Mouse (Mus musculus): Measurements from ENCODE around the gene Dph3. TPM values are rescaled to one million over a fixed set of nuclear protein-coding genes. Genes with fewer than 3 reads are reported as not detected.
A peak's percentile ranks its signal among the peaks of the same experiment; 100 is the strongest.
"Not testable (repeated sequence)": the region's sequence is repeated elsewhere in the genome, so short reads cannot be mapped to it uniquely, and the experiment has no call there.

The Dph3 gene
- polyA plus RNA-seq, 1 experiment from 2014 or later, result 94.8 TPM

DNA sequence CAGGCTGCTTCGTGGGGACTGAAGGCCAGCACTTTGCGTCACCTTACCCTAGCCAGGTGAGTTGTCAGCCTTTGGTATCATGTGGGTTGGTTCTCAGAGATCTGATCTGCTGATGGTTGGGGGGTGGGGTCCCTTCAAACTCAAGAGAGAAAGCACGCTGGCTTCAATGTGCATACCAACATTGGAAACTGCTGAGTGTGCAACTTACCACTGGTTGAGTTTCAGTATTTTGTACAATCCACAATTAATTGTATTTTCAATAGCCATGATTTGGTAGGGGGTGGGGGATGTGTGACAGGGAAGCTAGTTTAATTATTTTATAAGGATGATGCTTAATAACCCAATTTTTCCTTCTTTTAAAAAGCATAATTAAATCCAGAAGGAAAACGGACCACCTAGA is 6.2 kb upstream of the Dph3 start:
- H3K36me3 ChIP-seq (ENCODE audit: control insufficient read depth, insufficient read depth, low read length), result peaks cover 4% of the 10 kb centered on the region; the same call in 1 of the 2 replicates
- DNase-seq (ENCODE audit: low spot score, missing footprints), result no peak
- WGBS, result 86% methylated on average over 4 of the region's 4 CpGs

DNA sequence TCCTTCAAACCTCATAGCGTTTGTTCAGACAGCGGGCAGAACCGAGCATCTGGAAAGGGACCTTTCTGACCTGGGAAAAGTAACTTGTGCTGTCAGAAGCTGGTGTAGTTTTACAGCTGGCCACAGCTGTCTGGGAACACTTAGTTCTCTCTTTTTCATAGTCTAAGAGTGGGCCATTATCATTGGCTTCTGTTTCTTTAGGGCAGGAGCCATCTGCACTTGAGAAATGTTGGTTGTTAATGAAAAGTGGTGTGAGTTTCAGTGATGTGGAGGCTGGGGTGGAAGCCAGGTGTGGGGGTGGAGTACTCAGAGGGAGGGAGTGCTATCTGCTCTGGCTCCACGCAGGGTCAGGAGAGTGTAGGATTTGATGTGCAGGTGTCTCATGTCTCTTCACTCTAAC is 5.6 kb upstream of the Dph3 start:
- Histone ChIP-seq H3K27me3 (ENCODE audit: control insufficient read depth, insufficient read depth, low read length) (no peaks in the 10 kb centered on the region), H3K9me3 (ENCODE audit: control insufficient read depth, low read length) (no peaks in the 10 kb centered on the region), H3K27ac (ENCODE audit: low read depth, low read length) (no peak overlapping the region), H3K36me3 (ENCODE audit: control insufficient read depth, insufficient read depth, low read length) (peaks cover 3% of the 10 kb centered on the region; the same call in 1 of the 2 replicates), H3K4me3 (ENCODE audit: low read depth, low read length) (no peak overlapping the region), H3K4me2 (no peak overlapping the region), H3K4me1 (ENCODE audit: control insufficient read depth, insufficient read depth, low read length) (peaks cover 3% of the 10 kb centered on the region), H3K9ac (ENCODE audit: low read length) (no peak overlapping the region)
- 77% methylated on average over 4 of the region's 4 CpGs for WGBS
- no peak for DNase-seq (ENCODE audit: low spot score, missing footprints)
- no peak for ATAC-seq (ENCODE audit: low FRiP score)

More for the DNA sequence above, 6.2 kb upstream of the Dph3 start:
- Histone ChIP-seq H3K4me2 (no peak overlapping the region), H3K9ac (ENCODE audit: low read length) (no peak overlapping the region), H3K27ac (ENCODE audit: low read depth, low read length) (no peak overlapping the region), H3K4me1 (ENCODE audit: control insufficient read depth, insufficient read depth, low read length) (no peaks in the 10 kb centered on the region), H3K9me3 (ENCODE audit: control insufficient read depth, low read length) (no peaks in the 10 kb centered on the region), H3K27me3 (ENCODE audit: control insufficient read depth, insufficient read depth, low read length) (no peaks in the 10 kb centered on the region), H3K4me3 (ENCODE audit: low read depth, low read length) (no peak overlapping the region)
- no peak for ATAC-seq (ENCODE audit: low FRiP score)

DNA sequence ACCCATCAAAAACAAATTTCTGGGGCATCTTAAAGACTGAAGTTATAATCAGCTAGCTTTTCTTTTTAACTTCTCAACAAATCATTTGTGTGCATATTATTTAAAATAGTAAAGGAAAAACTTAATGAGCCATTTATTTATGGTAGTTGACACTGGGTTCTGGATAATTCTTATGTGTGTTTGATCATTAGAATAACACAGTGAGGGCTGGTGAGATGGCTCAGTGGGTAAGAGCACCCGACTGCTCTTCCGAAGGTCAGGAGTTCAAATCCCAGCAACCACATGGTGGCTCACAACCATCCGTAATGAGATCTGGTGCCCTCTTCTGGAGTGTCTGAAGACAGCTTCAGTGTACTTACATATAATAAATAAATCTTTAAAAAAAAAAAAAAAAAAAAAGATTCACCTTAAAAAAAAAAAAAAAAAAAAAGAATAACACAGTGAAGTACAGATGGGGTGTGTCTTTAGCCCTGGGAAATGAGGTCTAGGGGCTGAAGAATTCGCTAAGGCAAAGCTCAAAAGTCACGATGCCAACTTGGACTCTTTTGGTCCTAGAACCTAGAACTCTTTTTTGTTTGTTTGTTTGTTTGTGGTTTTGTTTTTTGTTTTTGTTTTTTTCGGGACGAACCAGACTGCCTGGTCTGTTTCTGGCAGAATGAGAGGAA is 2.2 kb upstream of the Dph3 start:
- H3K9ac ChIP-seq (ENCODE audit: low read length); H3K4me3 ChIP-seq (ENCODE audit: low read depth, low read length); H3K4me2 ChIP-seq; H3K9me3 ChIP-seq (ENCODE audit: control insufficient read depth, low read length); H3K27ac ChIP-seq (ENCODE audit: low read depth, low read length); H3K36me3 ChIP-seq (ENCODE audit: control insufficient read depth, insufficient read depth, low read length); DNase-seq (ENCODE audit: low spot score, missing footprints); H3K4me1 ChIP-seq (ENCODE audit: control insufficient read depth, insufficient read depth, low read length); ATAC-seq (ENCODE audit: low FRiP score); H3K27me3 ChIP-seq (ENCODE audit: control insufficient read depth, insufficient read depth, low read length): not testable (repeated sequence)
- WGBS, result 85% methylated on average over 7 of the region's 7 CpGs

DNA sequence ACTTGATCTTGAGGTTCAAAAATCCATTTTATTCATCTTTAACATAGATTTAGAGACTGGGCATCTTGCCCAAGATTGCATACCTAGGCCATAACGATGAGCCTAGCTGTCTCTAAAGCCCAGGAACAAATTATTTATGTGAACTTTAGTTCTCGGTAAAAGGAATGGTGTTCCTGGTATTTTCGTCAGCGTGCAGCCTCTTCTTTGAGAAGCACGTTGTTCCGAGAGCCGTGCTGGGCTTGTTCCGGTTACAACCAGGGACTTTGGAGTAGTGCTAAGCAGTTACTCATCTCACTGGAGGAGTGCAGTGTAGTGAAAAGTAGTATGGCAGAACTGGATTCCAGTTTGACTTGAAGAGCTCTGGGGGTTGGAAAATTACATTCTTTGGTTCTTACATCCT is 697 bp upstream of the Dph3 start:
- H3K4me2 ChIP-seq, result peak overlapping the region; percentile 75
- H3K36me3 ChIP-seq (ENCODE audit: control insufficient read depth, insufficient read depth, low read length), result peaks cover 9% of the 10 kb centered on the region; the same call in 1 of the 2 replicates
- no peaks in the 10 kb centered on the region for H3K9me3 ChIP-seq (ENCODE audit: control insufficient read depth, low read length)
- no peak for DNase-seq (ENCODE audit: low spot score, missing footprints)
- peaks cover 8% of the 10 kb centered on the region for H3K4me1 ChIP-seq (ENCODE audit: control insufficient read depth, insufficient read depth, low read length)
- peak overlapping the region; percentile 64 for H3K4me3 ChIP-seq (ENCODE audit: low read depth, low read length)
- WGBS, result 40% methylated on average over 8 of the region's 8 CpGs
- ATAC-seq (ENCODE audit: low FRiP score), result no peak
- no peak overlapping the region for H3K27ac ChIP-seq (ENCODE audit: low read depth, low read length)
- peak overlapping the region; percentile 67 for H3K9ac ChIP-seq (ENCODE audit: low read length)
- H3K27me3 ChIP-seq (ENCODE audit: control insufficient read depth, insufficient read depth, low read length), result no peaks in the 10 kb centered on the region

DNA sequence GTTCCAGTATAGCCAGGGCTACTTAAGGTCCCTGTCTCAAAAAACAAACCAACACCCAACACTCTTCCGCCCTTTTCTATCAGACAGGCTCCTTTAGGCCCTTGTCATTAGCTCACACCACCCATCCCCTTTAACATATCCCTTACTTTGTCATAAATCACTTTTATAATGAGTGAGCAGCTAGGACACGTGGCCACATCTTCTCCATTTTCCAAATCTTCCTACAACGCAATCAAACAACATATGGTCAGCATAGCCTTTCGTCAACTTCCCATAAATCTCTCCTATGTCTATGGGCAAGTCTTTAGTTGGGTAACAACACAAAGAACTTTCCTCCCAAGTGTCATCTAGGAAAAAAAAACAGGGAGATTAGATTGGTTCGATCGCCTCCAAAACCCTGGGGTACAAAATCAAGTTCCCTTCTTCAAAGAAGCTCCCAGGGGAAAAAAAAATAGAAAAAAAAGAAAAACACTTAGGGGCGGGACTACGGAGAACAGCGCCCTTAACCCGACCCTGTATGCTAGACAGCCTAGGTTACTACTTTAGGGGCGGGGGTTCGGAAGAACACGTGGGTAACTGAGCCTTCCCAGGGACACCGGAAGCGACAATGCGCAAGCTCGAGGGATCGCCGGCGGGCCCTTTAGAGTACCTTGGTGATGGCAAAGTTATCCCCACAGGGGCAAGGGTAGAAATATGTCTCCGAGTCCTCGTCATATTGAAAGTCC is 606 bp downstream of the Dph3 start, which contains the start of gene Oxnad1:
TSS of gene Oxnad1 (plus strand) at position 614 of the 725 bp plus-strand sequence.
- WGBS, result 5% methylated on average over 22 of the region's 22 CpGs
- H3K9me3 ChIP-seq (ENCODE audit: control insufficient read depth, low read length), result no peaks in the 10 kb centered on the region
- peak within 1 kb of the TSS; percentile 67 for H3K9ac ChIP-seq (ENCODE audit: low read length)
- DNase-seq (ENCODE audit: low spot score, missing footprints) (peak; percentile 90), ATAC-seq (ENCODE audit: low FRiP score) (peak; percentile 97)
- peak within 1 kb of the TSS; percentile 64 for H3K4me3 ChIP-seq (ENCODE audit: low read depth, low read length)
- H3K36me3 ChIP-seq (ENCODE audit: control insufficient read depth, insufficient read depth, low read length), result peaks cover 9% of the 10 kb centered on the region; the same call in 1 of the 2 replicates
- peak within 1 kb of the TSS; percentile 59 for H3K27ac ChIP-seq (ENCODE audit: low read depth, low read length)
- no peaks in the 10 kb centered on the region for H3K27me3 ChIP-seq (ENCODE audit: control insufficient read depth, insufficient read depth, low read length)
- peak within 1 kb of the TSS; percentile 75 for H3K4me2 ChIP-seq
- peaks cover 8% of the 10 kb centered on the region for H3K4me1 ChIP-seq (ENCODE audit: control insufficient read depth, insufficient read depth, low read length)

DNA sequence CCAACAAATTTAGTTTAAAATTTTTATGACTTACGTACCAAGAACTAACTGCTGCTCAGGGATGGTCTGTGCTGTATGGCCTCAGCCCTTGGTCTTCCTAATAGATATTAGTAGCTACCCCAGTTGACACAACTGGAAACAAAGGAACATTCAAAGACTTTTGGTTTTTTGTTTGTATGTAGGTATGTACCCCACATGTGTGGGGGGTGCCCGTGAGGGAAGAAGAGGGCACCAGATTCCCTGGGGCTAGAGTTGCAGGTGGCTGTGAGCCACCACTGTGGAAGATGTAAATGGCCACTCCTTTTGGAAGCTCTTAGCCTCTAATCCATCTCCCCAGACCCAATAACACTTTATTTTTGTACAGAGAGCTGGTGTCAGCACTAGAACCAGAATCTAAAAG is 2.1 kb downstream of the Dph3 start:
- Histone ChIP-seq H3K9ac (ENCODE audit: low read length) (no peak overlapping the region), H3K4me3 (ENCODE audit: low read depth, low read length) (no peak overlapping the region), H3K4me1 (ENCODE audit: control insufficient read depth, insufficient read depth, low read length) (peaks cover 8% of the 10 kb centered on the region), H3K9me3 (ENCODE audit: control insufficient read depth, low read length) (no peaks in the 10 kb centered on the region), H3K27me3 (ENCODE audit: control insufficient read depth, insufficient read depth, low read length) (no peaks in the 10 kb centered on the region), H3K36me3 (ENCODE audit: control insufficient read depth, insufficient read depth, low read length) (peaks cover 9% of the 10 kb centered on the region; the same call in 1 of the 2 replicates), H3K27ac (ENCODE audit: low read depth, low read length) (no peak overlapping the region), H3K4me2 (no peak overlapping the region)
- ATAC-seq (ENCODE audit: low FRiP score) (no peak), DNase-seq (ENCODE audit: low spot score, missing footprints) (peak; percentile 64)
- WGBS, result 88% methylated on average over 2 of the region's 2 CpGs

DNA sequence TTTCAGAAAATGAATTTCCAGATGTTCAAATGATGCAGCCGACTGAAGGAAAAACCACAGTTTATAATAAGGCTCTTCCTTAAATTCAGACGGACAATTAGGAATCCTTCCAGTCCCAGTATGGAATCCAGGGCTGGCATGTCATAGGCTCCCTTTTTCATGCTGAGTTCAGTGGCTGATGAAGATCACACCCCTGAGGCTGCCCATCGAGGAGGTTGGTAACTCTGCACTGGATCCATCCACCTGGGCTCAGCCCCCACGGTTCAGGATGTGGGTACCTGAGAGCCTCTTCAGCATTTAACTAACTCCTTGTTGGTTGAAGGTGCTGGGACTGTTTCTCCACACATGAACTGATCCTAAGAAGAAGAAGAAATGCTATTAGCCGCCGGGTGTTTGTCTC is 2.6 kb downstream of the Dph3 start:
- no peak for ATAC-seq (ENCODE audit: low FRiP score)
- Histone ChIP-seq H3K4me3 (ENCODE audit: low read depth, low read length) (no peak overlapping the region), H3K4me1 (ENCODE audit: control insufficient read depth, insufficient read depth, low read length) (peaks cover 8% of the 10 kb centered on the region), H3K36me3 (ENCODE audit: control insufficient read depth, insufficient read depth, low read length) (peaks cover 9% of the 10 kb centered on the region; the same call in 1 of the 2 replicates), H3K4me2 (no peak overlapping the region), H3K9ac (ENCODE audit: low read length) (no peak overlapping the region), H3K9me3 (ENCODE audit: control insufficient read depth, low read length) (no peaks in the 10 kb centered on the region), H3K27ac (ENCODE audit: low read depth, low read length) (no peak overlapping the region), H3K27me3 (ENCODE audit: control insufficient read depth, insufficient read depth, low read length) (no peaks in the 10 kb centered on the region)
- WGBS, result 95% methylated on average over 6 of the region's 6 CpGs
- peak; percentile 56 for DNase-seq (ENCODE audit: low spot score, missing footprints)

DNA sequence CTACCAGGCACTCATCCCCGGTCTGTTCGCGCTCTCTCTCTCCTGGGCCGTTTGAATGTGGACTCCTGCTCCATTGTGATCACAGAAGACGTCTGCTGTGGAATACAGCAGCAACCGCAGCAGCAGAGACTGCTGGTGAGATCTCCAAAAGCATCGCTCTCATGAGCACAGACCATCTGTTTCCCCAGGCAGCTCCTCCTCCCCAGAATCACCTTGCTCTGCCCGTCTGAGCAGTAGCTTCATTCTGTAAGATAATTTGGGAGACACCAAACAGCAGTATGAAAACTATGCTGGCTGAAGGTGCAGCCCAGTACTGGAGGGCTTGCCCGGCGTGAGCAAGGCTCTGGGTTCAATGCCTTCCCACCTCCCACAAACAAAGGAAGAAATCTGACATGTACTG is 4.5 kb downstream of the Dph3 start:
- Histone ChIP-seq H3K9me3 (ENCODE audit: control insufficient read depth, low read length) (no peaks in the 10 kb centered on the region), H3K27ac (ENCODE audit: low read depth, low read length) (no peak overlapping the region), H3K4me1 (ENCODE audit: control insufficient read depth, insufficient read depth, low read length) (peaks cover 4% of the 10 kb centered on the region), H3K4me3 (ENCODE audit: low read depth, low read length) (no peak overlapping the region), H3K9ac (ENCODE audit: low read length) (no peak overlapping the region), H3K4me2 (no peak overlapping the region), H3K36me3 (ENCODE audit: control insufficient read depth, insufficient read depth, low read length) (peaks cover 9% of the 10 kb centered on the region; the same call in 1 of the 2 replicates), H3K27me3 (ENCODE audit: control insufficient read depth, insufficient read depth, low read length) (no peaks in the 10 kb centered on the region)
- ATAC-seq (ENCODE audit: low FRiP score) (no peak), DNase-seq (ENCODE audit: low spot score, missing footprints) (peak; percentile 62)
- 87% methylated on average over 10 of the region's 10 CpGs for WGBS

All from midbrain, embryonic 11.5 days (tissue).